Mouse (Mus musculus): Measurements from ENCODE around the gene Gm49661. TPM values are rescaled to one million over a fixed set of nuclear protein-coding genes. Genes with fewer than 3 reads are reported as not detected.

Gm49661 gene
- polyA plus RNA-seq, 1 experiment from 2014 or later, result not detected

DNA sequence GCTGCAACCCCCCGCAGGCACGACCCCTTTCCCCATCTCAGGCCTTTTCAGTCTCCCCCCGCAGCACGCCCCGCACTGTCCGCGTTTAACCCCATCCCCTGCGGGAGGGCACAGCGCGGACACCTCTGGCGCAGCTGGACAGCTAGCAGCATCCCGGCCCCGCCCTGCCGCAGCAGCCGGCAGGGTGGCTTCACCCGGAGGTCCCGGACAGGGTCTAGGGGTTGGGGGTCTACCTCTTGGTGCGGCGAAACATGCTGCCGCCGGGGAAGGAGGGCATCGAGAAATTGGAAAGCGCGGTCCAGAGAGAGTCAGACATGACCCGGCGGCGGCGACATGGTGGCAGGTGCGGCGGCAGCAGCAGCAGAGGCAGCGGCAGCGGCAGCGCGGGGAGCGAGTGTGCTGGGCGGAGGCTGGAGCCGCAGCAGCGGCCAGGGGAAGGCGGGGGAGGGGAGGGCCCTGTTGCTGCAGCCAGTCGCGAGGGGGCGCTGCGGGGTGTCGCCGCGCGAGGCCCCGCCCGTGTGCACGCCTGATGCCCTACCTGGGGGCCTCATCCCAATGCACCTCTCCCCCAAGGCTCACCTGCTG lies 32.2 kb downstream of the Gm49661 start, which contains the start of gene Mast1:
Gene Mast1 (minus strand): TSS at position 398 of the 585 bp plus-strand sequence.
- Histone ChIP-seq H3K4me2 (replicated peaks; ENCODE audit: low read depth, low read length) (peak within 1 kb of the TSS; percentile 56), H3K4me1 (ENCODE audit: insufficient read depth, low read length) (peaks cover 17% of the 10 kb centered on the region), H3K9ac (replicated peaks; ENCODE audit: low read length) (no peak within 1 kb of the TSS; the same call in 1 of the 2 replicates), H3K27ac (ENCODE audit: low read length) (no peak within 1 kb of the TSS), H3K4me3 (ENCODE audit: low read length) (peak within 1 kb of the TSS; percentile 39), H3K36me3 (ENCODE audit: insufficient read depth, low read length) (no peaks in the 10 kb centered on the region), H3K9me3 (ENCODE audit: low read length) (no peaks in the 10 kb centered on the region), H3K27me3 (ENCODE audit: insufficient read depth, low read length) (peaks cover 56% of the 10 kb centered on the region)
- WGBS, result under 1% methylated on average over 50 of the region's 50 CpGs
- ATAC-seq (ENCODE audit: low FRiP score, low TSS enrichment), result peak; percentile 62; the same call in 1 of the 2 replicates

DNA sequence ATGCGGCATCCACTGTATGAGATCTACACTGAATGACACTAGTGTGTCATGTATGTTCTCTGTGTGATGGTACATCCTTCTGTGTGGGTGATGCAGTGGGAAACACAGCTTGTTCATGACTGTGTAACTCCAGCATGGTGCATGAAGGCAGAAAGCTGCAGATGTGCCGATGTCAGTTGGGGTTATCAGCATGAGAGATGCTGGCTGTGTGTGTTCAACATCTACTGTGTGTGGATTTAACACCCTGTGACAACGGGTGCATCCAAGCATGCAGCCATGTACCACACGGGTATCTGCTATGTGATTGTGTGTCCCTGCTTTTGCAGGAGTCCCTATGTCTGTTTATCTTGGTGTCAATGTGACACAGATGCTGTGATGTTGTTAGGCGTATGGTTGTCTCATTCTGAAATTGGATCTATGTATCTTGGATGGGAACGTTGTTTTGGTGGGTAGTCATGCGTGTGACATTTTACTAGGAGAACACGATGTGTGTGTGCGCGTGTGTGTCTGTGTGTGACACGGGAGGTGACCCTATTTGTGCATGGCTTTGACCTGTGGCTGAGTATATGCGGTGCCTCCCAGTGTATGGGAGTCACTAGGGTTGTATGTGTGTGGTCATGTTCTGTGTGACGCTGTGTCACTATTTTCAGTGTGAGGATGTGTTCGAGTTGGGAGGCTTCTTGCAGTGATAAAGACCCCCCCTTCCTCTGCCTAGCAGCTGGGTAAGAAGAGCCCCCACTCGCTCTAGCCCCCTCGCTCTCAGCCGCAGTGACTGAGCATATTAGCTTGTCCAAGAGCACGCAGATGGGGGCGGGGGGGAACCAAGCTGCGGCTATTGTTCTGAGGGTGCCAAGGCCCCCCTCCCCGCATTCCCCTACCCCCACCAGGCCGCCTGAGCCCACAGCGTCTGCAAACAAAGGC lies 32.9 kb downstream of the Gm49661 start:
- Histone ChIP-seq H3K9ac (replicated peaks; ENCODE audit: low read length) (no peak overlapping the region), H3K36me3 (ENCODE audit: insufficient read depth, low read length) (no peaks in the 10 kb centered on the region), H3K4me2 (replicated peaks; ENCODE audit: low read depth, low read length) (peak overlapping the region; percentile 56), H3K4me1 (ENCODE audit: insufficient read depth, low read length) (peaks cover 17% of the 10 kb centered on the region), H3K9me3 (ENCODE audit: low read length) (no peaks in the 10 kb centered on the region), H3K27me3 (ENCODE audit: insufficient read depth, low read length) (peaks cover 58% of the 10 kb centered on the region), H3K27ac (ENCODE audit: low read length) (no peak overlapping the region), H3K4me3 (ENCODE audit: low read length) (peak overlapping the region; percentile 39)
- no peak for ATAC-seq (ENCODE audit: low FRiP score, low TSS enrichment)
- 16% methylated on average over 23 of the region's 23 CpGs for WGBS

DNA sequence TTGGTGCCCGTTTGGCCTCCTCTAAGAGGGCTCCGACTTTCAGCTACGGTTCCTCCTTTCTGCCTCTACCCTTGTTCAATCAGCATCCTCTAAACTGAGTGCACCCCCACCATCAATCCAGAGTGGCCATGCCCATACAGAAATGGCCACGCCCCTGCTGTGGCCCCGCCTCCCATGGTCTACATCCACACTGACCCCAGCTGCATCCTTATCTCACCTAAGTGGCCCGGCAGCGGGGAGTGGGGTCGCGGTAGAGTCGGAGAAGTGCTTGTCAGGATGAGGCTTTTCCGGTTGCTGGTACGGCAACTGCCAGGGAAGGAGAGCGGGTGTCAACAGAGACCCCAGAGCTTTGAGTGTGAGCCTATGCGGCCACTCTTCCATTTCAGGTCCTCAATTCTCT lies 33.7 kb downstream of the Gm49661 start:
- no peaks in the 10 kb centered on the region for H3K9me3 ChIP-seq (ENCODE audit: low read length)
- no peak for ATAC-seq (ENCODE audit: low FRiP score, low TSS enrichment)
- H3K4me1 ChIP-seq (ENCODE audit: insufficient read depth, low read length), result peaks cover 17% of the 10 kb centered on the region
- H3K4me3 ChIP-seq (ENCODE audit: low read length), result no peak overlapping the region
- WGBS, result 5% methylated on average over 14 of the region's 14 CpGs
- H3K27ac ChIP-seq (ENCODE audit: low read length), result no peak overlapping the region
- H3K9ac ChIP-seq (replicated peaks; ENCODE audit: low read length), result no peak overlapping the region
- H3K4me2 ChIP-seq (replicated peaks; ENCODE audit: low read depth, low read length), result no peak overlapping the region
- no peaks in the 10 kb centered on the region for H3K36me3 ChIP-seq (ENCODE audit: insufficient read depth, low read length)
- peaks cover 63% of the 10 kb centered on the region for H3K27me3 ChIP-seq (ENCODE audit: insufficient read depth, low read length)

DNA sequence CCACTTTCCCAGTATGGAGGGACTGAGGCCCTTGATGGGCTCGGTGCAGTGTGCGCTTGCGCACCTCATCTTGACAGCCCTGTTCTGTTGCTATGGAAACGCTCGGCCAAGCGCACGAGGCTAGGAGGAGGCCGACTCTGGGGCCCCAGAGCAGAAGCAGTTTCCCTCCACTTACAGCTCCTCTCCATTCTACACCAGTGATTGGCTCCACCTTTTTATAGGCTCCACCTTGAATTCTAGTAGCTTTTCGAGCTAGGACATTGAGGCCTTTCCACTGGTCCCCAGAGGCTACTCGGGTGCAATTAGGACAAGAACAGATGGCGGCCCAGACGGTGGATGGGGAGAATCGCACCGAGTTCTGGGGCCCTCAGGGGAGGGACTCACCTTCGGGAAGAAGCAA lies 34.4 kb downstream of the Gm49661 start:
- Histone ChIP-seq H3K4me1 (ENCODE audit: insufficient read depth, low read length) (peaks cover 17% of the 10 kb centered on the region), H3K27me3 (ENCODE audit: insufficient read depth, low read length) (peaks cover 67% of the 10 kb centered on the region), H3K9ac (replicated peaks; ENCODE audit: low read length) (no peak overlapping the region), H3K4me2 (replicated peaks; ENCODE audit: low read depth, low read length) (0 out of 2 replicates have a peak overlapping the region, but pooled peaks have one; percentile 2), H3K36me3 (ENCODE audit: insufficient read depth, low read length) (no peaks in the 10 kb centered on the region), H3K4me3 (ENCODE audit: low read length) (no peak overlapping the region), H3K27ac (ENCODE audit: low read length) (no peak overlapping the region), H3K9me3 (ENCODE audit: low read length) (no peaks in the 10 kb centered on the region)
- 1% methylated on average over 15 of the region's 15 CpGs for WGBS
- ATAC-seq (ENCODE audit: low FRiP score, low TSS enrichment), result peak; percentile 33; the same call in 1 of the 2 replicates

DNA sequence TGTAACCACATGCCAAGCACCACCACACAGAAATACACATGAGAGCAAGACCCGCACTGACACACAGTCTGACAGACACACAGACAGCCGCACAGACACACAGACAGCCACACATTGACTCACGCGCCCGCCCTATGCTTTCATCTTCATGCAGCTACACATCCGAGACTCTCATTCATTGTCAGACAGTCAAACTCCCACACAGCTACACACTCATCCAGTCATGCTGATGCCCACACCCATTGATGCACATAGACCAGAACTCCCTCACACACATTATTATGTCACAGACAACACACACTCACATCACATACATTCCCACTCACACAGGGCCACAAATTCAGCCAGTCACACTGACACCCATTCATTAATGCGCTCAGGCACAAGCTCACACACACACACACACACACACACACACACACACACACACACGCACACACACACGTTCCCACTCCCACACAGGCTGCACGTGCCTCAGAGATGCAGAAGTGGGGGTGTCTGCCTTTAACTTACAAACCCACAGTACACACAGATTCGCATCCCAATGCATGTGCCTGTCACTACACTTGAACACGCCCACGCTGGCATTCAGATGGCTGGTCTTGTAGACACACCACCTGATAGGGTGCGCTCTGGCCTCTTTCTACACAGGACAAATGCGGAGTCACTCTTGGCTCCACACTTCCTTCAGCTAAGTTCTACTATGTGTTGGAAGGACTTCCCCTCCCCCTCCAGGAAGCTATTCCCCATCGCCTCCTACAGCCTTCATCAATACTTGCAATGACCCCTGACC lies 35.3 kb downstream of the Gm49661 start:
- no peak overlapping the region for H3K4me2 ChIP-seq (replicated peaks; ENCODE audit: low read depth, low read length)
- H3K4me1 ChIP-seq (ENCODE audit: insufficient read depth, low read length), result peaks cover 20% of the 10 kb centered on the region
- WGBS, result 72% methylated on average over 16 of the region's 16 CpGs
- H3K27me3 ChIP-seq (ENCODE audit: insufficient read depth, low read length), result peaks cover 76% of the 10 kb centered on the region
- no peak overlapping the region for H3K9ac ChIP-seq (replicated peaks; ENCODE audit: low read length)
- H3K36me3 ChIP-seq (ENCODE audit: insufficient read depth, low read length), result no peaks in the 10 kb centered on the region
- ATAC-seq (ENCODE audit: low FRiP score, low TSS enrichment), result no peak
- no peak overlapping the region for H3K4me3 ChIP-seq (ENCODE audit: low read length)
- no peak overlapping the region for H3K27ac ChIP-seq (ENCODE audit: low read length)
- no peaks in the 10 kb centered on the region for H3K9me3 ChIP-seq (ENCODE audit: low read length)

DNA sequence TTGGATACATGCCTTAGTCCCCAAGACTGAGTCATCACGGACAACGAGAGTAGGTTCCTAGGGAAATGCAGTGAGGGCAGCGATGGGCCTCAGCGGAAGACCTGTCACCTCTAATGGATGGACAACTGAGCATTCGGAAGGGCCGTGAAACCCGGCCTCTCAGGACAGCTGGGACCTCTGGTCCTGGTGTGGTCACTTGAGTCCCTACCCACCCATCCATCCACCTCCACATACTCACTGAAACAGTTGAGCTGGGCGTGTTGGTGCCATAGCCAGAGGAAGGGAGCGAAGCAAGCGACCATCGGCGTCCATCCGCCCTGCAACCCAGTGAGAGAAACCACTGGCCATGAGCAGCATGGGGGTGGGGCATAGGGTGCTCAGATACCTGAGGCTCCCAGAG lies 38.7 kb downstream of the Gm49661 start:
- H3K9me3 ChIP-seq (ENCODE audit: low read length), result no peaks in the 10 kb centered on the region
- no peak for ATAC-seq (ENCODE audit: low FRiP score, low TSS enrichment)
- 75% methylated on average over 13 of the region's 13 CpGs for WGBS
- no peak overlapping the region for H3K9ac ChIP-seq (replicated peaks; ENCODE audit: low read length)
- H3K4me3 ChIP-seq (ENCODE audit: low read length), result no peak overlapping the region
- no peaks in the 10 kb centered on the region for H3K36me3 ChIP-seq (ENCODE audit: insufficient read depth, low read length)
- H3K4me1 ChIP-seq (ENCODE audit: insufficient read depth, low read length), result peaks cover 15% of the 10 kb centered on the region
- H3K4me2 ChIP-seq (replicated peaks; ENCODE audit: low read depth, low read length), result no peak overlapping the region
- H3K27ac ChIP-seq (ENCODE audit: low read length), result no peak overlapping the region
- H3K27me3 ChIP-seq (ENCODE audit: insufficient read depth, low read length), result peaks cover 49% of the 10 kb centered on the region

DNA sequence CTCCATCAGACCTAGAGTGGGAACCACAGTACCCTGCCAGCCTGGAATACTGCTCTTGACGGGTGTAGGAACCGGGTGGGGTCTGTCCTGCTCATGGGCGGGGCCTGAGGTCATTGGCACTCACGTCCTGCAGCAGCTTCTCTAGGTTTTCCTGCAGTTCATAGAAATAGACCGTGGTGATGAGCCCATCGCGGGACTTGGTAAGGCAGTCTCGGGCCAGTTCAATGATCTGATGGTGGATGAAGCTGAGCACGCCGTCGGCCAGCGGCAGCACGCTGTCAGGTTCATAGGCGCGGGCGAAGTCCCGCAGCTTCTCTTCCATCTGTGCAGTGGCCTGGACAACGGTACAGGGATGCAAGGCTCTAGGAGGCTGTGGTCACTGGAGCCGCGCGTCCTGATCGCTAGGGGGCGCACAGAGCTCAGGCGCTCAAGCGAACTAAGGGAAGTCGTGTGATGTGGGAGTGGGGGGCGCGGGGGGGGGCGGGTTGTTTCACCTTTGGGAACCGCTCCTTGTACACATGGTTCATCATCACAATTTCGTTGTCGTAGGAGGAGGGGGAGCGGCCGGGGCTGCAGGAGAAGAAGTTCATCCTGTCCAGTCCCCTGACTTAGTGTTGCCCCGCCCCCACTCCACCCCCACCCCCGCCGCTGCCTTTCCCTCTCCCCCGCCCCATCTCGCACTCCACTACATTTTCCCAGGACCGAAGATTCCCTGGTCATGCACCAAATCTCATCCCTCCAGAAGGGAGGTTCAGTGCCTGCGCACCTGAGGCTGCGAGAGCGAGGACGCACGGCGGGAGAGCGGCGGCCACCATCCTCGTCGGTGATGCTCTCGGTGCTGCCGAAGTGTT lies 40.6 kb downstream of the Gm49661 start:
- H3K36me3 ChIP-seq (ENCODE audit: insufficient read depth, low read length), result no peaks in the 10 kb centered on the region
- peak overlapping the region; percentile 42 for H3K4me3 ChIP-seq (ENCODE audit: low read length)
- peak; percentile 81 for ATAC-seq (ENCODE audit: low FRiP score, low TSS enrichment)
- H3K9ac ChIP-seq (replicated peaks; ENCODE audit: low read length), result no peak overlapping the region
- peaks cover 30% of the 10 kb centered on the region for H3K27me3 ChIP-seq (ENCODE audit: insufficient read depth, low read length)
- peak overlapping the region; percentile 68 for H3K4me2 ChIP-seq (replicated peaks; ENCODE audit: low read depth, low read length)
- H3K27ac ChIP-seq (ENCODE audit: low read length), result no peak overlapping the region
- H3K4me1 ChIP-seq (ENCODE audit: insufficient read depth, low read length), result peaks cover 9% of the 10 kb centered on the region
- no peaks in the 10 kb centered on the region for H3K9me3 ChIP-seq (ENCODE audit: low read length)
- WGBS, result 3% methylated on average over 46 of the region's 52 CpGs

DNA sequence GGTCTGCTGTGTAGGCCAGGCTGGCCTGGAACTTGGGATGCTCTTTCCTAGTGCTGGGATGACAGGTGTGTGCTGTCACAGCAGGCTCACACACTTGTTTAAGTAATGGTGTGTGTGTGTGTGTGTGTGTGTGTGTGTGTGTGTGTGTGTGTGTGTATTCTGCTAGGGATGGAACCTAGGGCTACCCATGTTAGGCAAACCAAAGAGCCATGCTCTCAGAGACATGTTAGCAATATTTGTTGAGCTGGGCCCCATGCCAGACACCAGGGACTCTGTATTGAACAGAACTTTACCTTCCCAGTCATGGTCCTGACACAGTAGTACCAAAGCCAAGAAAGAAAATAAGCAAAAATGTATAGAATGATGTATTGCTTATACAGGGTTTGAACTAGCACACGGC lies 41.7 kb downstream of the Gm49661 start:
- H3K36me3 ChIP-seq (ENCODE audit: insufficient read depth, low read length), result no peaks in the 10 kb centered on the region
- H3K4me3 ChIP-seq (ENCODE audit: low read length), result no peak overlapping the region
- H3K9me3 ChIP-seq (ENCODE audit: low read length), result no peaks in the 10 kb centered on the region
- peaks cover 9% of the 10 kb centered on the region for H3K4me1 ChIP-seq (ENCODE audit: insufficient read depth, low read length)
- H3K4me2 ChIP-seq (replicated peaks; ENCODE audit: low read depth, low read length), result no peak overlapping the region
- H3K9ac ChIP-seq (replicated peaks; ENCODE audit: low read length), result no peak overlapping the region
- no peak overlapping the region for H3K27ac ChIP-seq (ENCODE audit: low read length)
- 81% methylated on average over 1 of the region's 1 CpGs for WGBS
- ATAC-seq (ENCODE audit: low FRiP score, low TSS enrichment), result no peak
- H3K27me3 ChIP-seq (ENCODE audit: insufficient read depth, low read length), result peaks cover 29% of the 10 kb centered on the region

DNA sequence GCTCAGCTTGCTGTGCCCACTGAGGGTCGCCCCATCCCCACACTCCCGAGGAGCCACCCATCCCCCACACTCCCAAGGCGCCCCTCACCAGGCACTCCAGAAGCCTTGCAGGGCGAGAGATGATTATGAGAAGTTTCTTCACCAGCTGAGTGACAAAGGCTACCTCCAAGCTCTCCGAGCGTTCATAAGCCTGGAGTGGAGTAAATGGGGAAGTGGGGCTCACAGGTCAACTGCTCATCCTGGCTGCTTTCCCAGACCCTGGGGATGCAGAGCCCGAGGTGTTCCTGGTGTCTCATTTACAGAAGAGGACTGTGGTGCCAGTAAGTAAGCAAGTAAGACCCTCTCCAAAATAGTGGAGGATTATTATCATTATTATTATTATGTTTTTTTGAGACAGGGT lies 43.7 kb downstream of the Gm49661 start:
- WGBS, result 64% methylated on average over 7 of the region's 7 CpGs
- Histone ChIP-seq H3K4me1 (ENCODE audit: insufficient read depth, low read length) (peaks cover 9% of the 10 kb centered on the region), H3K9ac (replicated peaks; ENCODE audit: low read length) (no peak overlapping the region), H3K9me3 (ENCODE audit: low read length) (no peaks in the 10 kb centered on the region), H3K4me3 (ENCODE audit: low read length) (no peak overlapping the region), H3K4me2 (replicated peaks; ENCODE audit: low read depth, low read length) (no peak overlapping the region), H3K27me3 (ENCODE audit: insufficient read depth, low read length) (peaks cover 19% of the 10 kb centered on the region), H3K27ac (ENCODE audit: low read length) (no peak overlapping the region), H3K36me3 (ENCODE audit: insufficient read depth, low read length) (no peaks in the 10 kb centered on the region)
- ATAC-seq (ENCODE audit: low FRiP score, low TSS enrichment), result no peak

Measured in kidney, embryonic 16.5 days (tissue).